Mouse (Mus musculus) myocyte (in vitro differentiated cells): ENCODE measurements at regions not wholly inside any gene's neighbourhood (a gene's known extent, or its start where the extent isn't known, plus 50 kb on each side); places are given as distances from the start of the nearest gene placed in this dataset.

Experiments
- H3K27me3 ChIP-seq: one replicate; pipeline ENCODE4 v1.6.1; 2011; ENCODE audit not compliant: control insufficient read depth, insufficient read depth, insufficient read length
- H3K36me3 ChIP-seq: one replicate; pipeline ENCODE4 v1.6.1; 2011; ENCODE audit not compliant: control insufficient read depth, insufficient read depth
- H3K4me2 ChIP-seq: one replicate; pipeline ENCODE4 v1.6.1; 2011; ENCODE audit warnings: low read depth, control low read depth
- H3K4me3 ChIP-seq: one replicate; pipeline ENCODE4 v1.5.1; 2011; ENCODE audit warnings: mild to moderate bottlenecking, control low read depth, moderate library complexity
- H3K79me2 ChIP-seq: one replicate; pipeline ENCODE4 v1.6.1; 2011; ENCODE audit not compliant: control insufficient read depth, insufficient read depth
- H3ac ChIP-seq: one replicate; pipeline ENCODE4 v1.6.1; 2011; ENCODE audit not compliant: control insufficient read depth, insufficient read length
- CEBPB ChIP-seq: IDR thresholded peaks from 2 replicates; pipeline ENCODE4 v1.6.1; 2011; ENCODE audit warnings: mild to moderate bottlenecking, moderate library complexity; ENCODE audit not compliant: poor library complexity, insufficient read depth, severe bottlenecking
- E2F4 ChIP-seq: IDR thresholded peaks from one replicate; pipeline ENCODE4 v1.6.1; 2011; ENCODE audit warnings: mild to moderate bottlenecking, control low read depth, moderate library complexity; ENCODE audit not compliant: insufficient read depth
- MAX ChIP-seq: IDR thresholded peaks from one replicate; pipeline ENCODE4 v1.6.1; 2011; ENCODE audit warnings: low read depth, mild to moderate bottlenecking, control low read depth
- MYOD1 ChIP-seq, 3 experiments: IDR thresholded peaks; one replicate each; pipeline ENCODE4 v1.6.1; 2011; ENCODE audit warnings: control low read depth in 2 of 3, low read depth in 2 of 3, mild to moderate bottlenecking in 2 of 3, moderate library complexity in 1 of 3; ENCODE audit not compliant: insufficient read length in 2 of 3, control insufficient read depth in 1 of 3
- MYOG ChIP-seq, 3 experiments: IDR thresholded peaks; one replicate each; pipeline ENCODE4 v1.6.1; 2011; ENCODE audit warnings: control low read depth in 2 of 3, low read depth in 2 of 3, mild to moderate bottlenecking in 2 of 3; ENCODE audit not compliant: insufficient read length in 2 of 3, control insufficient read depth in 1 of 3, insufficient read depth in 1 of 3
- POLR2A ChIP-seq: IDR thresholded peaks from one replicate; pipeline ENCODE4 v1.6.1; 2011; ENCODE audit warnings: low read depth, mild to moderate bottlenecking, control low read depth, moderate library complexity; ENCODE audit not compliant: insufficient read length
- POLR2AphosphoS2 ChIP-seq: IDR thresholded peaks from one replicate; pipeline ENCODE4 v1.6.1; 2011; ENCODE audit warnings: low read depth, control low read depth; ENCODE audit not compliant: insufficient read length
- REST ChIP-seq: IDR thresholded peaks from one replicate; pipeline ENCODE4 v1.6.1; 2011; ENCODE audit warnings: mild to moderate bottlenecking, control low read depth, moderate library complexity; ENCODE audit not compliant: insufficient read depth, insufficient read length
- SRF ChIP-seq: IDR thresholded peaks from one replicate; pipeline ENCODE4 v1.6.1; 2011; ENCODE audit warnings: low read depth; ENCODE audit not compliant: control insufficient read depth, insufficient read length
- TCF12 ChIP-seq: IDR thresholded peaks from one replicate; pipeline ENCODE4 v1.6.1; 2011; ENCODE audit warnings: mild to moderate bottlenecking, control low read depth; ENCODE audit not compliant: poor library complexity, insufficient read depth, severe bottlenecking
- TCF3 ChIP-seq: IDR thresholded peaks from one replicate; pipeline ENCODE4 v1.6.1; 2011; ENCODE audit warnings: low read depth, control low read depth; ENCODE audit not compliant: insufficient read length
- USF1 ChIP-seq: IDR thresholded peaks from one replicate; pipeline ENCODE4 v1.6.1; 2011; ENCODE audit warnings: low read depth, mild to moderate bottlenecking, control low read depth, moderate library complexity

- Histone ChIP-seq H3K27me3 (no peaks in the 10 kb centered on the region), H3K79me2 (no peaks in the 10 kb centered on the region), H3K4me2 (no peak overlapping the region), H3ac (no peak overlapping the region), H3K36me3 (no peaks in the 10 kb centered on the region), H3K4me3 (no peak overlapping the region)
- TF ChIP-seq REST (no peak), E2F4 (no peak), MAX (no peak), MYOD1 (IDR thresholded peaks at IDR 0.05; ENCODE audit: control insufficient read depth in 1 of 3, insufficient read length in 2 of 3, low read depth in 2 of 3) (no peak), SRF (no peak), TCF12 (no peak), TCF3 (no peak), POLR2AphosphoS2 (no peak), CEBPB (no peak), POLR2A (no peak), MYOG (IDR thresholded peaks at IDR 0.05; ENCODE audit: control insufficient read depth in 1 of 3, insufficient read depth in 1 of 3, insufficient read length in 2 of 3, low read depth in 2 of 3) (no peak), USF1 (no peak)
These were observed 102.0 kb downstream of the S1pr1 start for GRCm38 (mm10) chr3:115612859-115613258.

GRCm38 (mm10) chr3:115608087-115608486 lies 106.8 kb downstream of the S1pr1 start:
- TF ChIP-seq E2F4 (no peak), POLR2A (no peak), TCF12 (no peak), CEBPB (no peak), REST (no peak), MYOD1 (IDR thresholded peaks at IDR 0.05; ENCODE audit: control insufficient read depth in 1 of 3, insufficient read length in 2 of 3, low read depth in 2 of 3) (no peak), MAX (no peak), USF1 (no peak), TCF3 (no peak), POLR2AphosphoS2 (no peak), MYOG (IDR thresholded peaks at IDR 0.05; ENCODE audit: control insufficient read depth in 1 of 3, insufficient read depth in 1 of 3, insufficient read length in 2 of 3, low read depth in 2 of 3) (no peak)
- Histone ChIP-seq H3ac (no peak overlapping the region), H3K4me2 (no peak overlapping the region), H3K79me2 (no peaks in the 10 kb centered on the region), H3K36me3 (no peaks in the 10 kb centered on the region), H3K4me3 (no peak overlapping the region), H3K27me3 (no peaks in the 10 kb centered on the region)

GRCm38 (mm10) chr3:115604734-115605279 lies 110.1 kb downstream of the S1pr1 start:
- no peak overlapping the region for H3ac ChIP-seq
- no peaks in the 10 kb centered on the region for H3K27me3 ChIP-seq
- H3K79me2 ChIP-seq = no peaks in the 10 kb centered on the region
- H3K4me2 ChIP-seq = no peak overlapping the region
- TF ChIP-seq SRF = no peak
- TF ChIP-seq MYOG (IDR thresholded peaks at IDR 0.05; ENCODE audit: control insufficient read depth in 1 of 3, insufficient read depth in 1 of 3, insufficient read length in 2 of 3, low read depth in 2 of 3) = no peak
- no peak for TF ChIP-seq CEBPB
- TF ChIP-seq TCF3 = no peak
- TF ChIP-seq MAX = no peak
- no peak for TF ChIP-seq REST
- no peak for TF ChIP-seq POLR2A
- no peak for TF ChIP-seq E2F4
- TF ChIP-seq TCF12 = no peak
- H3K4me3 ChIP-seq = no peak overlapping the region
- no peaks in the 10 kb centered on the region for H3K36me3 ChIP-seq

- Histone ChIP-seq H3K27me3 (no peaks in the 10 kb centered on the region), H3K4me2 (no peak overlapping the region), H3K4me3 (no peak overlapping the region), H3K36me3 (no peaks in the 10 kb centered on the region), H3K79me2 (no peaks in the 10 kb centered on the region), H3ac (no peak overlapping the region)
- TF ChIP-seq MAX (no peak), E2F4 (no peak), TCF12 (no peak)
These were observed 110.6 kb downstream of the S1pr1 start for GRCm38 (mm10) chr3:115604267-115604666.

- TF ChIP-seq MYOD1 (IDR thresholded peaks at IDR 0.05; ENCODE audit: control insufficient read depth in 1 of 3, insufficient read length in 2 of 3, low read depth in 2 of 3) (no peak), CEBPB (no peak), E2F4 (no peak), MYOG (IDR thresholded peaks at IDR 0.05; ENCODE audit: control insufficient read depth in 1 of 3, insufficient read depth in 1 of 3, insufficient read length in 2 of 3, low read depth in 2 of 3) (no peak)
- Histone ChIP-seq H3ac (no peak overlapping the region), H3K79me2 (no peaks in the 10 kb centered on the region), H3K27me3 (no peaks in the 10 kb centered on the region), H3K36me3 (no peaks in the 10 kb centered on the region), H3K4me2 (no peak overlapping the region), H3K4me3 (no peak overlapping the region)
These were observed 111.1 kb downstream of the S1pr1 start for GRCm38 (mm10) chr3:115603803-115604202.
